ENCODE assay signal across 8 mouse cellular contexts in the genomic region with DNA sequence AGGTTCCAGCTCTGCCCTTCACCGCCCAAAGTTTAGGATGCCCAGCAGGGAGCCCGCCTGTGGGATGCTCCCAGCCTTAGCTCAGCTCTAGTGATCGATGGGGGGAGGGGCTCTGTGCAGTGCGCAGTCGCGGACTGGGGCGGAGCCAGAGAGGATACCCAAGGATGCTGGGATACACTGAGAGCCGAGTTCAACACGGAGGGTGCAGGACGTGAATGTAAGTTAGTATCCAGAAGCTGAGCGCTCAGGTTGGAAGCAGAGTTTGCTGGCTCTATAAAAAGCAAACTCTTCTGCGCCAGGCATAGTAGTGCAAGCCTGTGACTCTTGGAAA. TPM values are rescaled to one million over a fixed set of nuclear protein-coding genes. Genes with fewer than 3 reads are reported as not detected.
A peak's percentile ranks its signal among the peaks of the same experiment; 100 is the strongest.
DNase-seq lines count a peak whose midpoint lies in the region; ATAC-seq and TF ChIP-seq lines count a peak whose summit lies in the region.
"Had no signal": no experiment of that assay in that cellular context is flagged by ENCODE, and none has a peak within 500 bp of the region (broad histone marks: within the 10 kb centered on the region; RNA-seq: fewer than 3 reads in every experiment).

A gene (minus strand): TSS at position 99 of the 331 bp plus-strand sequence.

- DNase-seq in brain, embryonic 18.5 days (ENCODE audit: low read depth, low spot score): peak; percentile 80
- DNase-seq in heart, adult 8-10 months (ENCODE audit: low spot score): peak; percentile 52
- peak; percentile 36 to 49 for DNase-seq in kidney, postnatal 25 days
- DNase-seq in liver, embryonic 11.5 days (ENCODE audit: low spot score): peak; percentile 53
- DNase-seq in c-Kit-positive CD71-positive TER-119-positive erythroid progenitor cells, embryonic 14.5 days (ENCODE audit: low spot score): no peak

- peaks cover 25% of the 10 kb centered on the region for H3K4me1 ChIP-seq in embryonic facial prominence, embryonic 13.5 days
- H3K4me1 ChIP-seq in liver, embryonic 11.5 days (replicated peaks; ENCODE audit: control insufficient read depth, insufficient read depth, low read length): peaks cover 5% of the 10 kb centered on the region; the same call in 1 of the 2 replicates
- peaks cover 12% of the 10 kb centered on the region for H3K4me1 ChIP-seq in olfactory bulb, adult 2 months (ENCODE audit: control insufficient read depth, insufficient read depth, low read length)

- H3K9ac ChIP-seq in embryonic facial prominence, embryonic 13.5 days: peak within 1 kb of the TSS; percentile 75
- peak within 1 kb of the TSS; percentile 26; the same call in 1 of the 2 replicates for H3K9ac ChIP-seq in liver, embryonic 11.5 days (ENCODE audit: low read depth, low read length)
- H3K9ac ChIP-seq: liver, embryonic 15.5 days had no signal

- H3K27me3 ChIP-seq in embryonic facial prominence, embryonic 13.5 days: no peaks in the 10 kb centered on the region
- H3K27me3 ChIP-seq in liver, embryonic 11.5 days (replicated peaks; ENCODE audit: control insufficient read depth, insufficient read depth, low read length): no peaks in the 10 kb centered on the region
- H3K27me3 ChIP-seq: liver, embryonic 15.5 days had no signal

- WGBS in embryonic facial prominence, embryonic 13.5 days: under 1% methylated on average over 12 of the region's 12 CpGs
- WGBS in liver, embryonic 11.5 days: 13% methylated on average over 12 of the region's 12 CpGs
- WGBS in olfactory bulb, adult 2 months: 1% methylated on average over 12 of the region's 12 CpGs

- peak; percentile 90 for ATAC-seq in embryonic facial prominence, embryonic 13.5 days (ENCODE audit: insufficient number of reproducible peaks, insufficient read depth, low FRiP score, low TSS enrichment, low read depth)
- ATAC-seq in liver, embryonic 11.5 days (replicated peaks; ENCODE audit: low FRiP score): peak; percentile 74

- peak within 1 kb of the TSS; percentile 72 for H3K27ac ChIP-seq in embryonic facial prominence, embryonic 13.5 days
- no peak within 1 kb of the TSS for H3K27ac ChIP-seq in liver, embryonic 11.5 days (ENCODE audit: low read depth, low read length)
- H3K27ac ChIP-seq in olfactory bulb, adult 2 months (ENCODE audit: insufficient read depth, low read depth, low read length): peak within 1 kb of the TSS; percentile 32

- H3K4me3 ChIP-seq in embryonic facial prominence, embryonic 13.5 days: peak within 1 kb of the TSS; percentile 53
- peak within 1 kb of the TSS; percentile 31 for H3K4me3 ChIP-seq in liver, embryonic 11.5 days (ENCODE audit: low read depth, low read length)
- peak within 1 kb of the TSS; percentile 59 for H3K4me3 ChIP-seq in olfactory bulb, adult 2 months (ENCODE audit: insufficient read depth, low read depth, low read length)
- H3K4me3 ChIP-seq: liver, embryonic 15.5 days had no signal

- peak within 1 kb of the TSS; percentile 90 for H3K4me2 ChIP-seq in embryonic facial prominence, embryonic 13.5 days
- H3K4me2 ChIP-seq in liver, embryonic 11.5 days: peak within 1 kb of the TSS; percentile 58
- H3K4me2 ChIP-seq: liver, embryonic 15.5 days had no signal

- peak; percentile 58 for TF ChIP-seq POLR2A in olfactory bulb, adult 2 months (IDR thresholded peaks at IDR 0.05; ENCODE audit: insufficient read depth, low read depth, low read length)

- no peaks in the 10 kb centered on the region for H3K36me3 ChIP-seq in embryonic facial prominence, embryonic 13.5 days
- H3K36me3 ChIP-seq in liver, embryonic 11.5 days (ENCODE audit: control insufficient read depth, insufficient read depth, low read length): no peaks in the 10 kb centered on the region
- H3K36me3 ChIP-seq: liver, embryonic 15.5 days had no signal

- H3K9me3 ChIP-seq in embryonic facial prominence, embryonic 13.5 days: no peaks in the 10 kb centered on the region
- H3K9me3 ChIP-seq in liver, embryonic 11.5 days (ENCODE audit: control insufficient read depth, low read length): no peaks in the 10 kb centered on the region
- H3K9me3 ChIP-seq: liver, embryonic 15.5 days had no signal

- TF ChIP-seq CTCF in olfactory bulb, adult 2 months (IDR thresholded peaks at IDR 0.05; ENCODE audit: insufficient read depth, low read depth, low read length): no peak

RNA-seq across cellular contexts. Expression of the gene that starts here (rescaled TPM):
- polyA plus RNA-seq in embryonic facial prominence, embryonic 13.5 days (2015; fragmentation: Nextera tagmentation; extraction: Ambion mirVana): 22.9 and 24.4 TPM in 2 replicates
- under 1 TPM in 3 of 4 experiments, not detected in 1; 0.16 to 0.66 (median 0.28) TPM for total RNA-seq in heart, adult 8-10 months (2022)
- polyA plus RNA-seq in liver, embryonic 11.5 days (2014; fragmentation: Nextera tagmentation; extraction: Ambion mirVana): 4.6 and 4.9 TPM in 2 replicates
- polyA plus RNA-seq in olfactory bulb, adult 2 months (2012; ENCODE audit: insufficient read depth, insufficient read length, low replicate concordance, missing spikeins): not detected in 2 replicates

Comparison
In these comparisons a context has a peak if more than half of its experiments do, and no peak if none do; other contexts are left out.
1. Peak in DNase-seq in heart, adult 8-10 months; RNA of the gene not detected or under 1 TPM.